Mouse (Mus musculus) midbrain, embryonic 16.5 days (tissue): ENCODE data around the gene Gm37240. TPM values are rescaled to one million over a fixed set of nuclear protein-coding genes. Genes with fewer than 3 reads are reported as not detected.
"Not testable (repeated sequence)": the region's sequence is repeated elsewhere in the genome, so short reads cannot be mapped to it uniquely, and the experiment has no call there.

Experiments used
- ATAC-seq: fragments of 200-750 bp; cut with Nextera tagmentation; 2 replicates; pipeline ENCODE4 v1.8.0; 2017; ENCODE audit warnings: moderate TSS enrichment
- H3K27ac ChIP-seq: fragments of 300-500 bp; sonication (generic); 2 replicates; pipeline ENCODE4 v1.5.1; 2014; ENCODE audit warnings: mild to moderate bottlenecking, low read length, mixed read lengths
- H3K27me3 ChIP-seq: fragments of 300-500 bp; sonication (generic); 2 replicates; pipeline ENCODE4 v1.6.1; 2014; ENCODE audit warnings: low read depth, low read length, mixed read lengths; ENCODE audit not compliant: control insufficient read depth, insufficient read depth
- H3K36me3 ChIP-seq: fragments of 300-500 bp; sonication (generic); 2 replicates; pipeline ENCODE4 v1.6.1; 2014; ENCODE audit warnings: mild to moderate bottlenecking, low read length, moderate library complexity, mixed read lengths; ENCODE audit not compliant: control insufficient read depth, insufficient read depth
- H3K4me1 ChIP-seq: fragments of 300-500 bp; sonication (generic); 2 replicates; pipeline ENCODE4 v1.6.1; 2014; ENCODE audit warnings: mild to moderate bottlenecking, low read length, mixed read lengths; ENCODE audit not compliant: control insufficient read depth, insufficient read depth
- H3K4me2 ChIP-seq: fragments of 300-500 bp; sonication (generic); 2 replicates; pipeline ENCODE4 v1.6.1; 2014; ENCODE audit warnings: mild to moderate bottlenecking, low read length, mixed read lengths
- H3K4me3 ChIP-seq: fragments of 300-500 bp; sonication (generic); 2 replicates; pipeline ENCODE4 v1.5.1; 2014; ENCODE audit warnings: low read depth, mild to moderate bottlenecking, low read length, moderate library complexity, mixed read lengths
- H3K9ac ChIP-seq: fragments of 300-500 bp; sonication (generic); 2 replicates; pipeline ENCODE4 v1.6.1; 2014; ENCODE audit warnings: low read depth, low read length, mixed read lengths
- H3K9me3 ChIP-seq: fragments of 300-500 bp; sonication (generic); replicated peaks from 2 replicates; pipeline ENCODE4 v1.6.1; 2014; ENCODE audit warnings: mild to moderate bottlenecking, low read length, mixed read lengths; ENCODE audit not compliant: control insufficient read depth, poor library complexity, severe bottlenecking
- WGBS: fragments of 180-500 bp; shearing (Covaris S2); extraction: QIAGEN DNeasy Blood & Tissue Kit; methylation state at CpG from one replicate; pipeline ENCODE4 v1.1.7; 2014; 5-methylcytosine and 5-hydroxymethylcytosine counted together
- polyA plus RNA-seq: library from polyadenylated mRNA; unstranded; fragments of >200 nt; fragmentation: Nextera tagmentation; extraction: Ambion mirVana; gene quantifications from 2 replicates; pipeline ENCODE4 v1.2.1, GENCODE M21; 2015

Gene Gm37240
- polyA plus RNA-seq, 1 experiment from 2014 or later: 0.26 TPM

DNA sequence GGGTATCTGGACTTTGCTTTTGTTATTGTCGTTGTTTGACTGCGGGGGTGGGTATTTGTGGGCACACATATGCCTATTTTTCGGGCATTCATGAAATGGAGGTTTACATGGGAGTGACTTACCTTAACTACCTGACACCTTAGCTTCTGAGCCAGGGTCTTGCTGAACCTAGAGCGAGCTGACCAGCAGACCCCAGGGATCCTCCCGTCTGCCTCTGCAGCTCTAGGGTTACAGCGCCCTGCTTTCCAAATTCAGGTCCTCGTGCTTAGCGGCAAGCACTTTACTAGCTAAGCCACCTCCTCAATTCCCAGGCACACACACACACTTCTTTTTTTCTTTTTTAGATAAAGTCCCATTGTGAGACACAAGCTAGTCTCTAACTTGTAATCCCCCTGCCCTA is 36.0 kb upstream of the Gm37240 start:
- Histone ChIP-seq H3K9me3 (no peaks in the 10 kb centered on the region), H3K36me3 (no peaks in the 10 kb centered on the region), H3K9ac (no peak overlapping the region), H3K4me3 (no peak overlapping the region), H3K27me3 (no peaks in the 10 kb centered on the region), H3K4me2 (no peak overlapping the region), H3K27ac (no peak overlapping the region), H3K4me1 (no peaks in the 10 kb centered on the region)
- 68% methylated on average over 8 of the region's 8 CpGs for WGBS
- no peak for ATAC-seq

DNA sequence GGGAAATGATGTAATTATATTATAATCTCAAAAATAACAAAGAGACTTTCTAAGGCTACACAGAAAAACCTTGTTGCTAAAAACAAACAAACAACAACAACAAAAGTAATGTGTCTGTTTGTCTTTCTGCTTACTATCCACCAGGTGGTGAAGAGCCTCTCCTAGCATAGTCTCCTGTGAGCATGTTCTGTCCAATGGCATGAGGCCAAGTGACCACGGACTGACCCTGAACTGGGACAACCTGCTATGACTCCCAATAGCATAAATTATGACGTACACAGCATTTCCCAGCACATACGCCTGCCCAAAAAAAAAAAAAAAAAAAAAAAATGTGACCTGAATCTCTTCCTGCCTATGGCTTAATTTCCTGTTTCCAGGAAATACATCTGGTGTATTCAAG is 35.0 kb upstream of the Gm37240 start:
- 72% methylated on average over 3 of the region's 3 CpGs for WGBS
- Histone ChIP-seq H3K36me3 (no peaks in the 10 kb centered on the region), H3K4me1 (no peaks in the 10 kb centered on the region), H3K27ac (no peak overlapping the region), H3K4me2 (no peak overlapping the region), H3K4me3 (no peak overlapping the region), H3K27me3 (no peaks in the 10 kb centered on the region), H3K9ac (no peak overlapping the region), H3K9me3 (no peaks in the 10 kb centered on the region)
- no peak for ATAC-seq

DNA sequence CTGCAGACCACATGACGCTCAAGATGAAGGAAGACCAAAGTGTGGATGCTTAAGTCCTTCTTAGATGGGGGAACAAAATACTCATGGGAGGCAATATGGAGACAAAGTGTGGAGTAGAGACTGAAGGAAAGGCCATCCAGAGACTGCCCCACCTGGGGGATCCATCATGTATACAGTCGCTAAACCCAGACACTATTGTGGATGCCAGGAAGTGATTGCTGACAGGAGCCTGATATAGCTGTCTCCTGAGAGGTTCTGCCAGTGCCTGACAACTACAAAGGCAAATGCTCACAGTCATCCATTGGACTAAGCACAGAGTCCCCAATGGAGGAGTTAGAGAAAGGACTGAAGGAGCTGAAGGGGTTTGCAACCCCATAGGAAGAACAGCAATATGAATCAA is 33.4 kb upstream of the Gm37240 start:
- ATAC-seq, H3K4me3 ChIP-seq, H3K9ac ChIP-seq, H3K27me3 ChIP-seq, H3K9me3 ChIP-seq, H3K27ac ChIP-seq, H3K36me3 ChIP-seq, H3K4me1 ChIP-seq, H3K4me2 ChIP-seq: not testable (repeated sequence)
- 93% methylated on average over 2 of the region's 2 CpGs for whole genome bisulfite sequencing

DNA sequence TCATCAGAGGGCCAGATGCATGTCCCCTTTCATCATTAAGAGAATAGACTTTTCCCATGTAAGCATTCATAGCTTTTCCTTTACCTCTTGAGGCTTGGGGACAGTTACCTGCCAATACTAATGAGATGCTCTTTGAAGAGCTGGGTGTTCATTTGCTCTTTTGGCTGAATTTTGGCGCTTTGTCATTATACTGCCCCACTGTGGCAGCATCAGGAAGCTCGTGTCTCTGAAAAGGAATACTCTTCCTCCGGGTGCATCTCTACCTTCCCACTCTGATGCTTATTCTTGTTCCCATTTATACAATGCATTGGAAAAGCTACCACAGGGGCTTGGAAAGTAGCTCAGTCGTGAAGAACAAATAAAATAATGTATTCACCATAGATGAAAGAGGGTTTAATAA is 30.3 kb upstream of the Gm37240 start:
- H3K4me1 ChIP-seq: no peaks in the 10 kb centered on the region
- no peaks in the 10 kb centered on the region for H3K27me3 ChIP-seq
- no peak overlapping the region for H3K9ac ChIP-seq
- no peak overlapping the region for H3K4me3 ChIP-seq
- H3K9me3 ChIP-seq: no peaks in the 10 kb centered on the region
- H3K4me2 ChIP-seq: no peak overlapping the region
- H3K27ac ChIP-seq: no peak overlapping the region
- WGBS: 14% methylated on average over 4 of the region's 4 CpGs
- no peak for ATAC-seq
- no peaks in the 10 kb centered on the region for H3K36me3 ChIP-seq

DNA sequence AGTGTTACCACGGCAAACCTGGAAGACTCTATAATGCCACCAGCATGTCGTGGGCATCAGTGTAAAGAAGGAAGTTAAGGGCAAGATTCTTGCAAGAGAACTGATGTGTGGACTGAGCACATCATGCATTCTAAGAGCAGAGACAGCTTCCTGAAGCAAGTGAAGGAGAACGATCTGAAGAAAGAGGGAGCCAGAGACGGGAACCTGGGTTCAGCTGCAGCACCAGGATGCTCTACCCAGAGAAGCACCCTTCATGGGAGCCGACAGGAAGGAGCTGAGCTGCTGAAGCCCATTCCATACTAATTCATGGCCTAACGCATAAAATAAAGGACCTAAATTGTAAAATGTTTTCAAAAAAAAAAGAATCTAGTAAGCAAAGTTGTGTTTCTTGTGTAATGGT is 27.5 kb upstream of the Gm37240 start:
- H3K4me1 ChIP-seq: no peaks in the 10 kb centered on the region
- no peak overlapping the region for H3K27ac ChIP-seq
- no peak overlapping the region for H3K4me3 ChIP-seq
- 94% methylated on average over 6 of the region's 6 CpGs for WGBS
- H3K9me3 ChIP-seq: no peaks in the 10 kb centered on the region
- ATAC-seq: no peak
- H3K9ac ChIP-seq: no peak overlapping the region
- H3K4me2 ChIP-seq: no peak overlapping the region
- H3K36me3 ChIP-seq: no peaks in the 10 kb centered on the region
- H3K27me3 ChIP-seq: no peaks in the 10 kb centered on the region

DNA sequence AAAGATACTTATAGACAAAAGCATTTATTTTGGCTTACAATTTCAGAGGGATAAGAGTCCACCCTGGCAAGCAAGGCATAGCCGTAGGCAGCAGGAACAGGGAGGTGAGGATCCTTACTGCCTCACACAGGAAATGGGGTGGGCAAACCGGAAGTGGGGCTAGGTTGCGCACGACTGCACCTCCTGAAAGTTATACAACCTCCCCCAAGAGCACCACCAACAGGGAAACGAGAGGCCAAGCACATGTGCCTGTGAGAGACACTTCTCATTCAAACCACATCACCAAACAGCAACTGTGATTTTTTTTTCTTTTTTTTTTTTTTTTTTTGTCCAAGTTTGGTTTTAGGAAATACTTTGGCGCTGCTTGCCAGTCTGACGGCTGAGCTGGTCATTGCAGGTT is 19.8 kb upstream of the Gm37240 start:
- Histone ChIP-seq H3K9ac (no peak overlapping the region), H3K9me3 (no peaks in the 10 kb centered on the region), H3K27me3 (no peaks in the 10 kb centered on the region), H3K27ac (no peak overlapping the region), H3K4me1 (no peaks in the 10 kb centered on the region), H3K4me2 (no peak overlapping the region), H3K4me3 (no peak overlapping the region), H3K36me3 (no peaks in the 10 kb centered on the region)
- WGBS: 83% methylated on average over 7 of the region's 7 CpGs
- ATAC-seq: no peak

DNA sequence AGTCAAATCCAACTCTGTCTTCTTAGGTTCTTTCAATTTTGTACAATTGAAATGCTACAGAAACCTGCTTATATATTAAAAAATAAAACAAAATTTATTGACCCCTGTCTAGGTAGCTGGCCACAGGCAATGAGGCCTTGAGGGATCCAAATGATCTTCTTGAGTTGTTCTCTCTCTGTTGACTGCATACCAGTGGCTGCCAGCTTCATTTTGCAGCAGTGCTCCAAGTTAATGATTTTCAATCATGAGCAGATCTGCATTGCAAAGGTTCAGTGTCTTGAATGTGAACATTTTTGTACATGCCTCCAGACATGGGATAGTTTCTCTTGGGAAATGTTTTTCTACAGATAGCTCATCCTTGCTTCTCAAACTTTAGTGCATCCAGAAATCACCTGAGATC is 17.1 kb upstream of the Gm37240 start:
- ATAC-seq: no peak
- Histone ChIP-seq H3K27ac (no peak overlapping the region), H3K9me3 (no peaks in the 10 kb centered on the region), H3K4me1 (no peaks in the 10 kb centered on the region), H3K9ac (no peak overlapping the region), H3K4me2 (no peak overlapping the region), H3K4me3 (no peak overlapping the region), H3K36me3 (no peaks in the 10 kb centered on the region), H3K27me3 (no peaks in the 10 kb centered on the region)

DNA sequence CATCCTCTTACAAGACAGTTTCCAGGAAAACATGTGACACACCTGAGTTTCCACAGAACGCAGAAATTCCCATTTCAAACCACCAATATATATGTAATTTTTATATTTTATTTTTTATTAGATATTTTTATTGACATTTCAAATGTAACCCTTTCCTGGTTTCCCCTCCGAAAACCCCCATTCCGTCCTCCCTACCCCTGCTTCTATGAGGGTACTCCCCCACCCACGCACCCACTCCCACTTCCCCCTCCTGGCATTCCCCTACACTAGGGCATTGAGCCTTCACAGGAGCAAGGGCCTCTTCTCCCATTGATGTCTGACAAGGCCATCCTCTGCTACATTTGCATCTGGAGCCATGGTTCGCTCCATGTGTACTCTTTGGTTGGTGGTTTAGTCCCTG is 7.7 kb upstream of the Gm37240 start:
- Histone ChIP-seq H3K27me3 (no peaks in the 10 kb centered on the region), H3K27ac (no peak overlapping the region), H3K4me1 (no peaks in the 10 kb centered on the region), H3K9me3 (no peaks in the 10 kb centered on the region), H3K9ac (no peak overlapping the region), H3K4me2 (no peak overlapping the region), H3K36me3 (no peaks in the 10 kb centered on the region), H3K4me3 (no peak overlapping the region)
- 96% methylated on average over 5 of the region's 5 CpGs for WGBS
- no peak for ATAC-seq

DNA sequence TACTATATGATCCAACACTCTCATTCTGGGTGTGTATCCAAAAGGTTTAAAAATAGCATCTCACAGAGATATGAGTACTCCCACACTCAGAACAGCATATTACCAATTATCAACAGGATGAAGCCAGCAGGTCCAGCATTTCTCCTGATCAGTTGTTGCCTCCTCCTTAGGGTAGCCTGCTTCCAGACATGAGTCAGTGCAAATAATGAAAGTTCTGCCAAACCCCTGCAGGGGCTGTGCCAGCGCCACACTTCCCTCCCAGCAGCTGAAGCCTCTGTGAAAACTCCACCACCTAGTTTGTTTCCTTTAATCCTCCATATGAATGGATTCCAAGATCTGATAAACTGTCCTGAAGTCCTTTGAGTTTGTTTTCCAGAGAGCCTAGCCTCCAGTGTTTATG is 4.3 kb upstream of the Gm37240 start:
- Histone ChIP-seq H3K4me2 (no peak overlapping the region), H3K27me3 (peaks cover 21% of the 10 kb centered on the region)
- 54% methylated on average over 1 of the region's 1 CpGs for WGBS

DNA sequence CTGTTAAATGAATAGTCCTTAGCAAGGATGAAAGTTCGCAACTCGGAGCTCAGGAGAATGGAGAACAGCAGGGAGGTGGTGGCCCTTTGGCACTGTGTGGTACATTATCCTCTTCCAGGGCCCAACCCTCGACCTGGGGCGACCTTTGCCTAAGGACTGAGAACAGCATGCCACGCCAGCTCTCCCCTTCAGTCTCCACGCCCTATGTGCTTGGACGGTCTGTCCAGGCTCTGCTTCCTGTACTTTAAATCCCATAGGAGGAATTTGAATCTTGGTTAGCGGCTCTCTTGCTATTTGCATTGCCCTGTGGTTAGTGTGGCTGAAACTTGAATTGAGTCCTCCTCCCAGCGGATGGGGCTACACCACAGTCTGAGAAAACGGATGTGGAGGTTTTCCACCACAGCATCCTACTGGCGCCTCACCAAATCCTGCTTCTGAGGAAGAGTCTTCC is 928 bp upstream of the Gm37240 start:
- 8% methylated on average over 11 of the region's 11 CpGs for WGBS
- no peaks in the 10 kb centered on the region for H3K36me3 ChIP-seq
- peak overlapping the region; percentile 59; the same call in 1 of the 2 replicates for H3K4me3 ChIP-seq
- H3K4me1 ChIP-seq: peaks cover 14% of the 10 kb centered on the region
- peak overlapping the region; percentile 99 for H3K4me2 ChIP-seq
- no peaks in the 10 kb centered on the region for H3K9me3 ChIP-seq
- no peak for ATAC-seq
- no peak overlapping the region for H3K9ac ChIP-seq
- no peak overlapping the region for H3K27ac ChIP-seq
- H3K27me3 ChIP-seq: peaks cover 29% of the 10 kb centered on the region

More for the DNA sequence above, 4.3 kb upstream of the Gm37240 start:
- Histone ChIP-seq H3K9me3 (no peaks in the 10 kb centered on the region), H3K27ac (no peak overlapping the region), H3K4me3 (no peak overlapping the region), H3K9ac (no peak overlapping the region), H3K4me1 (peaks cover 14% of the 10 kb centered on the region), H3K36me3 (no peaks in the 10 kb centered on the region)
- ATAC-seq: no peak
